Mouse (Mus musculus): ENCODE measurements at regions not wholly inside any gene's neighbourhood (a gene's known extent, or its start where the extent isn't known, plus 50 kb on each side); places are given as distances from the start of the nearest gene placed in this dataset.

DNA sequence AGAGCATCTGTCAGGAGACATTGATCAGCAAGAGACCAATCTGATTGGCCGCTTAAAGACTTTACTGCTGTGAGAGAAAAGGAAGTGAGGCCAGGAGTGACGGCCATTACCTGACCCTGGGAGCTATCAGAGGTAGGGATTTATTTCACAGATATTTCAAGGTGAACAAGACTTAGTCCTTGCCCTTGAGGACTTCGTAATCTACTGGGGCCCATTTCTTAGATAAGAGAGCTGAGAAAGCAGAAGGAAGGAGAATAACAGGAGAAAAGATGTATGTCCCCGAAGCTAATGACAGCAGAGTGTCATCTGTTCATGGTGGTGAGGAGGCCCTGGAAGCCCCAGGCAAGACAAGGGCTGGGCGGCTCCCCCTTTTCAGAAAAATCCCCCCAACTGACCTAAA, 127.4 kb upstream of the Cpeb2 start:
- TF ChIP-seq POLR2A (IDR thresholded peaks at IDR 0.05; ENCODE audit: insufficient read length, low read depth), result no peak
- TF ChIP-seq E2F4 (IDR thresholded peaks at IDR 0.05; ENCODE audit: insufficient read depth), result no peak
- TF ChIP-seq MYOG (IDR thresholded peaks at IDR 0.05; ENCODE audit: control insufficient read depth in 1 of 3, insufficient read depth in 1 of 3, insufficient read length in 2 of 3, low read depth in 2 of 3), result no peak
- TF ChIP-seq USF1 (IDR thresholded peaks at IDR 0.05; ENCODE audit: low read depth), result no peak
- TF ChIP-seq MYOD1 (IDR thresholded peaks at IDR 0.05; ENCODE audit: control insufficient read depth in 1 of 3, insufficient read length in 2 of 3, low read depth in 2 of 3), result no peak
- no peak for TF ChIP-seq TCF3 (IDR thresholded peaks at IDR 0.05; ENCODE audit: insufficient read length, low read depth)
- no peak for TF ChIP-seq MAX (IDR thresholded peaks at IDR 0.05; ENCODE audit: low read depth)
